Mouse (Mus musculus) neural tube, embryonic 13.5 days (tissue): Measurements from ENCODE around the gene Fam114a1. TPM values are rescaled to one million over a fixed set of nuclear protein-coding genes. Genes with fewer than 3 reads are reported as not detected.

Experiments
- ATAC-seq: fragments of 200-750 bp; cut with Nextera tagmentation; 2 replicates; pipeline ENCODE4 v1.8.0; 2017; ENCODE audit warnings: low read depth, mild to moderate bottlenecking, moderate TSS enrichment, moderate library complexity
- H3K27ac ChIP-seq: fragments of 300-500 bp; sonication (generic); replicated peaks from 2 replicates; pipeline ENCODE4 v1.5.1; 2015; ENCODE audit warnings: moderate library complexity, mild to moderate bottlenecking, inconsistent platforms
- H3K27me3 ChIP-seq: fragments of 300-500 bp; sonication (generic); 2 replicates; pipeline ENCODE4 v1.6.1; 2015; ENCODE audit warnings: mild to moderate bottlenecking, inconsistent platforms
- H3K36me3 ChIP-seq: fragments of 300-500 bp; sonication (generic); 2 replicates; pipeline ENCODE4 v1.6.1; 2015; ENCODE audit warnings: mild to moderate bottlenecking, inconsistent platforms
- H3K4me1 ChIP-seq: fragments of 300-500 bp; sonication (generic); replicated peaks from 2 replicates; pipeline ENCODE4 v1.6.1; 2015; ENCODE audit warnings: inconsistent platforms
- H3K4me2 ChIP-seq: fragments of 300-500 bp; sonication (generic); 2 replicates; pipeline ENCODE4 v1.6.1; 2015; ENCODE audit warnings: inconsistent platforms, mild to moderate bottlenecking, moderate library complexity
- H3K4me3 ChIP-seq: fragments of 300-500 bp; sonication (generic); 2 replicates; pipeline ENCODE4 v1.5.1; 2015; ENCODE audit warnings: mild to moderate bottlenecking, inconsistent platforms
- H3K9ac ChIP-seq: fragments of 300-500 bp; sonication (generic); 2 replicates; pipeline ENCODE4 v1.6.1; 2015; ENCODE audit warnings: moderate library complexity, mild to moderate bottlenecking, inconsistent platforms
- H3K9me3 ChIP-seq: fragments of 300-500 bp; sonication (generic); 2 replicates; pipeline ENCODE4 v1.6.1; 2016; ENCODE audit warnings: inconsistent platforms
- WGBS: fragments of 180-500 bp; shearing (Covaris S2); methylation state at CpG from one replicate; pipeline ENCODE4 v1.1.7; 2015; 5-methylcytosine and 5-hydroxymethylcytosine counted together
- polyA plus RNA-seq: library from polyadenylated mRNA; unstranded; fragments of >200 nt; fragmentation: Nextera tagmentation; extraction: Ambion mirVana; gene quantifications from 2 replicates; pipeline ENCODE4 v1.2.1, GENCODE M21; 2015

Fam114a1 gene
- polyA plus RNA-seq, 1 experiment from 2014 or later = 15.4 TPM

DNA sequence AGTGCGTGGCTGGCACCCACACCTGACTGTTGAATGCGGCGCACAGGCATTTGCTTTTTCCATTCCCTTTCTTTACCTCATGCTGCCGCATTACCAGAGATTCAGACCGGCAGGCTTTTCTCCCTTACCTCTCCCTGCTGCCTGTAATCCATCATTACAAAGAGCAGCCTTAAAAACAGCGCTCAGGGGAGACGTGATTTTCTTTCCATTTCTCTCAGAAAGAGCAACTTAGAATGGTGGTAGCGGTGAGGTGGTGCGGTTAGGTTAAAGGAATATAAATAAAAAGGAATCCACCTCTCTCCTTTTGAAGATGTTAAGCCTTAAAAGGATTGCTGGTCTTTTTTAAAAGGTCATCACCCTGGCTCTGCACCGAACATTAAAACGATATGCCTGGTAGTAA is 100.0 kb downstream of the Fam114a1 start:
- no peaks in the 10 kb centered on the region for H3K36me3 ChIP-seq
- WGBS = 53% methylated on average over 11 of the region's 11 CpGs
- peaks cover 12% of the 10 kb centered on the region for H3K4me1 ChIP-seq
- H3K4me2 ChIP-seq = no peak overlapping the region
- H3K27me3 ChIP-seq = no peaks in the 10 kb centered on the region
- no peak overlapping the region; the same call in 1 of the 2 replicates for H3K9ac ChIP-seq
- H3K27ac ChIP-seq = peak overlapping the region; percentile 49
- no peak overlapping the region for H3K4me3 ChIP-seq
- H3K9me3 ChIP-seq = no peaks in the 10 kb centered on the region
- 0 out of 2 replicates have a peak, but pooled peaks have one; percentile 38 for ATAC-seq

DNA sequence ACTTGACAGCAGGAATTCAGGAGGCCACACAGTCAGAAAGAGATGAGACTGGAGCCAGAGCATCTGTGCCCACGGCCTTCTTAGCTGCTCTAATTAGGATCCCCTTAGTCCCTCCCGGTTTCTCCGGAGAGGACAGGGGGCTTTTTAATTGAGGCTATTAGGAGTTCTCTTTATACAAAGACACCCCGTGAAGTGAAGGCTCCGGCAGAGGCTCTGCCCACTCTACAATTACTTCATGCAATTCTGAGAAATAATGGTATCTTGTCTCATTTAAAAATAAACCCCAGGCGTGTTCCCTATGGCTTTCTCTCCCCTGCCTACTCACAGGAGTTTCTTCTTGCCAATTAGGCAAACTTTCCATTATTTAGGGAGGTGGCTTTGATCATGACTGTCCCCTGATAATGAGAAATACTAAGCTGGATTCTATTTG is 101.8 kb downstream of the Fam114a1 start:
- no peak overlapping the region for H3K9ac ChIP-seq
- H3K4me3 ChIP-seq = no peak overlapping the region
- H3K36me3 ChIP-seq = no peaks in the 10 kb centered on the region
- 10% methylated on average over 6 of the region's 6 CpGs for WGBS
- H3K4me1 ChIP-seq = peaks cover 12% of the 10 kb centered on the region
- no peaks in the 10 kb centered on the region for H3K9me3 ChIP-seq
- H3K4me2 ChIP-seq = no peak overlapping the region
- no peak overlapping the region; the same call in 1 of the 2 replicates for H3K27ac ChIP-seq
- ATAC-seq = no peak
- H3K27me3 ChIP-seq = no peaks in the 10 kb centered on the region

DNA sequence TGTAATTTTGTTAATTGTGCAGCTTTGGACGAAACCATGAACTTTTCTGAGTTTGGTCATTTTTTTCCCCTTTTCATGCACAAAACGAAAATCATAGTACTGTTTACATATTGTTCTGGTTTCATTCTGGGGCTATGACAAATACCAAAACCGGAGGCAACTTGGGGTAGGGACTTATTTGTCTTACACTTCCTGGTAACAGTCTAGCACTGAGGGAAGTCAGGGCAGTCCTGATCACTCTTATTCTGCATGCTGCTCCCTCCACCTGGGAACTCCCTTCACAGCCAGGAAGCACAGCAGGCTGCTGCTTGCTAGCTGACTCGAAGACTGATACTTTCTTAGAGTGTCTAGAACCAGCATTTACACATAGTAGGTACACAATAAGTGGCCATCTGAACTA is 103.4 kb downstream of the Fam114a1 start:
- H3K36me3 ChIP-seq = no peaks in the 10 kb centered on the region
- H3K4me1 ChIP-seq = peaks cover 12% of the 10 kb centered on the region
- H3K4me3 ChIP-seq = no peak overlapping the region
- no peak for ATAC-seq
- H3K27me3 ChIP-seq = no peaks in the 10 kb centered on the region
- H3K9ac ChIP-seq = no peak overlapping the region
- H3K27ac ChIP-seq = no peak overlapping the region
- no peaks in the 10 kb centered on the region for H3K9me3 ChIP-seq
- no peak overlapping the region for H3K4me2 ChIP-seq
- 73% methylated on average over 4 of the region's 4 CpGs for WGBS

DNA sequence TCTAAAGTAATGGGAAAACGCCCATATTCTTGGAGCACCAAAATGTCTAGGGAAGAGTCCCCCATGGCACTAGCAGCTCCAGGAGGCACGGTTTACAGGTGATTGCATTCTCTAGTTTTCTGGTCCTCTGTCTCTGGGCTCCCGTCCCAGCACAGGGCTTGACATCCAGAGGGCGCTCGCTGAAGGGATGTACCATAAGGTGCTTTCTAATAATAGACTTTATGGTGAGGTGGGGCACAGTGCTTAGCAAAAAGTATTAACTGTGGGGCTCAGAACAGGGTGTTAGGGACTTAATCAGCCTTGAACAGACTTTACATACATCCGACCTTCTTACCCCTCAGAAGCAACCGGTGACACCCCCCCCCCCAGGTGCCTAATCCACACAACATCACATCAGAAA is 104.8 kb downstream of the Fam114a1 start:
- Histone ChIP-seq H3K4me2 (no peak overlapping the region), H3K9ac (no peak overlapping the region), H3K9me3 (no peaks in the 10 kb centered on the region), H3K27ac (no peak overlapping the region), H3K36me3 (no peaks in the 10 kb centered on the region), H3K4me1 (peaks cover 10% of the 10 kb centered on the region), H3K27me3 (no peaks in the 10 kb centered on the region), H3K4me3 (no peak overlapping the region)
- WGBS = 68% methylated on average over 7 of the region's 7 CpGs
- ATAC-seq = no peak

DNA sequence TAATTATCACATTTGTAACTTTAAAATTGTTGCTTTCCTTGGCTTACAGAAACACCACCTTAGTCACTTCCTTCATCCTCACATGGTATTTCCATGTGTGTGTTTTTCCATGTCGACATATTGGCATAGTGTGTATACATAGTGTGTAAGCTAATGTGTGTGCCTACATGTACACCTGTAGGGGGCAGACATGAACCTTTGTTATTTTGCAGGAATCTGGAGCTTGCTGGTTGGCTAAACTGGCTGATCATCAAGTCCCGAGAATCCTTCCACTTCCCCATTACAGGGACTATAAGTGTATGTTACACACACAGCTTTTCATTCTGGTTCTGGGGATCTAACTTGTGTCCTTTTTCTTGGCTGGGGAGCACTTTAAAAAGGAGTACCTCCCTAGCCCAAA is 106.2 kb downstream of the Fam114a1 start:
- H3K9ac ChIP-seq = no peak overlapping the region
- H3K4me1 ChIP-seq = peaks cover 5% of the 10 kb centered on the region
- no peaks in the 10 kb centered on the region for H3K36me3 ChIP-seq
- H3K27ac ChIP-seq = no peak overlapping the region
- no peaks in the 10 kb centered on the region for H3K27me3 ChIP-seq
- no peak overlapping the region for H3K4me3 ChIP-seq
- WGBS = 77% methylated on average over 2 of the region's 2 CpGs
- no peaks in the 10 kb centered on the region for H3K9me3 ChIP-seq
- no peak for ATAC-seq
- no peak overlapping the region for H3K4me2 ChIP-seq

DNA sequence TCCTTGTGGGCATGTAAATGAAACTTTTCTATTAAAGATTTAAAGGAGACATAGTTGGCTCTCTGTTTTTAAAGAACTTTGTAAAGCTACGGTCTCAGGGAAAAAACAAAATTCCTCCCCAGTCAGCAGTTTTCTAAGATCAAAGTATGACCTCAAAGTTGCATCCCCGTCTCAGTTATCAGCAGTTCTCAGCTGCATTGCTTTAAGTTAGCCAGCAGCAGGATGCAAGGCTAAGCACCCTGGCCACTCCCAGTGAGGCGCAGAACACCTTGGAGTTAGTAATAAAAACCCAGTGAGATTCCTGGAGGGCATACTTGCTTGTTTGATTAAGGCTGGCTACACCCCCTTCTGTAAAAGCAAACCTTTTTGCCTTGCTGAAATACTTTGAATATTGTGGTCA is 106.9 kb downstream of the Fam114a1 start:
- Histone ChIP-seq H3K27me3 (no peaks in the 10 kb centered on the region), H3K9me3 (no peaks in the 10 kb centered on the region), H3K9ac (no peak overlapping the region), H3K4me3 (no peak overlapping the region), H3K4me2 (no peak overlapping the region), H3K27ac (no peak overlapping the region), H3K36me3 (no peaks in the 10 kb centered on the region), H3K4me1 (peaks cover under 1% of the 10 kb centered on the region; the same call in 1 of the 2 replicates)
- WGBS = 41% methylated on average over 3 of the region's 3 CpGs
- no peak for ATAC-seq

DNA sequence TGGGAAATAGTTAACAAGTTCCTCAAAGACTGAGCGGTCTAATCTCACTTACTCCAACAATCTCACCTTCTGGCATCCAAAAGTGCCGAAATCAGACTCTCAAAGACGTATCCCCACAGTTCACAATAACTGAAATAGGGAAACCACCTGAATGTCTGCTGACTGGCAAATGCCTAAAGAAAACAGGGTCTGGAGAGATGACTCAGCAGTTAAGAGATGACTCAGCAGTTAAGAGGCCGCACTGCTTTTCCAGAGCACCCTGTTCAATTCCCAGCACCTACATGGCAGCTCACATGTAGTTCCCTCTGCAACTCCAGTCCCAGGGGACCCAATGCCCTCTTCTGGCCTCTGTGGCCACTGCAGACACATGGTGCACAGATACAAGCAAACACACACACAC is 108.2 kb downstream of the Fam114a1 start:
- H3K36me3 ChIP-seq = no peaks in the 10 kb centered on the region
- no peaks in the 10 kb centered on the region for H3K4me1 ChIP-seq
- no peak for ATAC-seq
- H3K9ac ChIP-seq = no peak overlapping the region
- no peak overlapping the region for H3K27ac ChIP-seq
- WGBS = 97% methylated on average over 4 of the region's 4 CpGs
- H3K27me3 ChIP-seq = no peaks in the 10 kb centered on the region
- no peak overlapping the region for H3K4me3 ChIP-seq
- H3K9me3 ChIP-seq = no peaks in the 10 kb centered on the region
- H3K4me2 ChIP-seq = no peak overlapping the region

DNA sequence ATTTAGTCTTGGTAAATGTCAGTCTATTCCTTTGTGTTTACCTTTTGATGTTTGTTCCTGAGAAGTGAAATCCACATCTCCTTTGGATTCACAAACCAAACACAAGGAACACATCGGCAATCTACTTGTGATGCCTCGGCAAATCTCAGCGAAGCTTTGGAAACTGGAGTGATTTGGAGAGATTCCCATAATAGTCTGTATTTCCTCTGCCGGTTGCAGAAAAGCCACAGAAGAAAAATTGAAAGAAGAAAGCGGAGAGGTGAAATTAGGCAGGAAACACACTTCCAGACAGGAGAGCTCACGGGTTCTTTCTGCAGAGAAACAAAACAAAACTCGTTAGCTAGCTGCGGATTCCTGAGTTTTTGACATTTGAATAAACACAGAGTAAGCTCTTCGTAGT is 110.0 kb downstream of the Fam114a1 start:
- no peaks in the 10 kb centered on the region for H3K27me3 ChIP-seq
- H3K4me3 ChIP-seq = no peak overlapping the region
- no peak overlapping the region for H3K9ac ChIP-seq
- H3K27ac ChIP-seq = no peak overlapping the region
- no peak overlapping the region for H3K4me2 ChIP-seq
- H3K4me1 ChIP-seq = no peaks in the 10 kb centered on the region
- no peak for ATAC-seq
- 77% methylated on average over 9 of the region's 9 CpGs for WGBS
- no peaks in the 10 kb centered on the region for H3K36me3 ChIP-seq
- no peaks in the 10 kb centered on the region for H3K9me3 ChIP-seq

DNA sequence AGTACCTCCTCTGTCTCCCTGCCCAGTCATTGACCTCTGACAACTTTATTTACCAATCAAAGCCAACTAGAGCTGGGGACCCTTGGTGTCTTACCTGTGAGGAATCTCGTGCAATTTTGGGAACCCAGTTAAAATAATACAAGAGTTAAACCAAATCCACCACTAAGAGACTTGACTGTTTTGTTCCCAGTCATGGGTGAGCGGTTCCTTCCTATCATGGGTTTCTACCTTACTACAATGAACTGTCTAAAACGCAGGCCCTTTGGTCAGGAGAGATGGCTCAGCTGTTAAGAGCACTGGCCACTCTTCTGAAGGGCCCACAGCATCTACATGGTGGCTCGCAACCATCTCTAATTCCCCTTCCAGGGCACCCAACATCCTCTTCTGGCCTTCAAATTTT is 112.0 kb downstream of the Fam114a1 start:
- H3K4me1 ChIP-seq = no peaks in the 10 kb centered on the region
- no peak overlapping the region for H3K9ac ChIP-seq
- no peak overlapping the region for H3K4me2 ChIP-seq
- no peaks in the 10 kb centered on the region for H3K9me3 ChIP-seq
- H3K4me3 ChIP-seq = no peak overlapping the region
- no peak overlapping the region for H3K27ac ChIP-seq
- H3K36me3 ChIP-seq = no peaks in the 10 kb centered on the region
- ATAC-seq = no peak
- H3K27me3 ChIP-seq = no peaks in the 10 kb centered on the region
- 94% methylated on average over 4 of the region's 4 CpGs for WGBS

DNA sequence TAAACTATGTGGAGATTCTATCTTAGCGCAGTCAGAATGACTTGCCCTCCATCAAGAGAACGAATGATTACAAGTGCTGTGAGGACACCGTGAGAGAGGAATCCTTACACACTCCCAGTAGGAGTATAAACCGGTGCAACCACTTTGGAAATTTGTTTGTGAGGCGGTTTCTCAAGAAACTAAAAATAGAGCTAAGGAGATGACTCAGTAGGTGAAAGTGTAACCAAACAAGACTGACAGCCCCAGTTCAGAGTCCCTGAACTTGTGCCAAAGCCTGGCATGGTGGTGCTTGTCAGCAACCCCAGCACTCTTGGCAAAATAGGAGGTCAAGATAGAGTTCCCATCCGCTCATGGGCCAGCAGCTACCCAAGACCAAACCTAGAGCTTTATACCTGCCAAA is 116.7 kb downstream of the Fam114a1 start:
- WGBS = 84% methylated on average over 6 of the region's 6 CpGs
- no peak overlapping the region for H3K27ac ChIP-seq
- H3K9me3 ChIP-seq = no peaks in the 10 kb centered on the region
- no peak overlapping the region for H3K4me3 ChIP-seq
- H3K27me3 ChIP-seq = no peaks in the 10 kb centered on the region
- no peaks in the 10 kb centered on the region for H3K4me1 ChIP-seq
- H3K4me2 ChIP-seq = no peak overlapping the region
- no peak for ATAC-seq
- no peak overlapping the region for H3K9ac ChIP-seq
- H3K36me3 ChIP-seq = no peaks in the 10 kb centered on the region

DNA sequence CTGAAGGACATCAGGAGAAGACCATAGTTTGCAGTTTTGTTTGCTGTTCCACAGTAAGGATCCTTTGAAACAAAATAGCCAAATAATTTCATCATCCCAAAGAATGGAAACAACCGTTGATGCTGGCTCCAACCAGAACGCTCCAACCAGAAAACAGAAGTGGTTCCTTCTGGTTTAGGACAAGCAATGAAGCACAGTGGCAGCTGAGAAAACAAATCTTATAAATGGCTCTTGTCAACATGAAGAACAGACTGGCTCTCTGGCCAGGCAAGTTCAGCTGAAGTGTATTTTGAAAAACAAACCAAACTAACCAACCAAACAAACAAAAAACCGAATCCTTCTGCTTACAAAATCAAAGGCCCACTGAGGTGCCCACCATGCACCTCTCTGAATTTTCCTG is 119.8 kb downstream of the Fam114a1 start:
- Histone ChIP-seq H3K4me1 (no peaks in the 10 kb centered on the region), H3K9ac (no peak overlapping the region), H3K4me2 (no peak overlapping the region), H3K4me3 (no peak overlapping the region), H3K36me3 (no peaks in the 10 kb centered on the region), H3K9me3 (no peaks in the 10 kb centered on the region), H3K27me3 (no peaks in the 10 kb centered on the region), H3K27ac (no peak overlapping the region)
- WGBS = 65% methylated on average over 3 of the region's 3 CpGs
- ATAC-seq = no peak

DNA sequence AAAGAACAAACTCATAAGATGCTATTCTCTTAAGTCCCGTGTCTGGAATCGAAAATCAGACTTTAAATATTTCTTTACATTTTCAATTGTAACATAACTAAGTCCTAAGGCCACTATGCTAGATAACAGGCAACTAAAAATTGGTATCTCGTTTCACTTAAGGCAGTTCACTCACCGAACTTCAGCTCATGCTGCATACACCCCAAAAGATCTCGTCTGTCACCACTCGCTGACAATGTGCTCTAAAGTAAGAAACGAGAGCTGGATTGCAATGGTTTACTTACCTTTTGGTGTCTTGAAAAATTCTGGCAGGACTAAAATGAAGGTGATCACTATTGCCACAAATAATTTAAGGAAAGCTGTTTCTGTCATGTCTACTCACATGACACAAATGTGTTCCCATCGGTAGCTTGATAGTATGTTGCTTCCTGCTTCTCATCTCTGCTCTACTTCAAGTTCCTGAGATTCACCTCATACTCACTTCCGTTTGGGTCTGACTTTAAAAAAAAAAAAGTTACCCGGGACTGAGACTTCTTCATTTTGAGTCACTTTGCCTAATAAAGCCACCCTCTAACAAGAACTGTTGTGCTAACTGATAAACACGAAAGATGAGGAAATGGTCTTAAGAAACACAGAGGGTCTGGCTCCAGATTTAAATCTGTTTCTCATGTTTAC is 121.5 kb downstream of the Fam114a1 start:
- Histone ChIP-seq H3K27me3 (no peaks in the 10 kb centered on the region), H3K27ac (no peak overlapping the region), H3K4me1 (no peaks in the 10 kb centered on the region), H3K9me3 (no peaks in the 10 kb centered on the region), H3K36me3 (no peaks in the 10 kb centered on the region), H3K4me3 (no peak overlapping the region), H3K4me2 (no peak overlapping the region), H3K9ac (no peak overlapping the region)
- ATAC-seq = no peak
- 71% methylated on average over 11 of the region's 11 CpGs for WGBS
